Mouse (Mus musculus) testis, adult 2 months (tissue): Measurements from ENCODE around the gene Gpr142.

Experiments used
- CTCF ChIP-seq: fragments of 200-500 bp; IDR thresholded peaks from 2 replicates; pipeline ENCODE4 v1.5.1; 2012; ENCODE audit warnings: low read depth, mild to moderate bottlenecking, inconsistent platforms, low read length, moderate library complexity; ENCODE audit not compliant: control insufficient read depth, insufficient read depth, insufficient replicate concordance
- POLR2A ChIP-seq: fragments of 200-500 bp; IDR thresholded peaks from 2 replicates; pipeline ENCODE4 v1.6.1; 2012; ENCODE audit warnings: low read depth, mild to moderate bottlenecking, inconsistent platforms, low read length, moderate library complexity; ENCODE audit not compliant: control insufficient read depth

GRCm38 (mm10) chr11:114852311-114853173 is 53.8 kb downstream of the Gpr142 start:
- TF ChIP-seq POLR2A: no peak
- no peak for TF ChIP-seq CTCF
